Mouse (Mus musculus) neural tube, embryonic 12.5 days (tissue): ENCODE data around the gene 2410004P03Rik. TPM values are rescaled to one million over a fixed set of nuclear protein-coding genes. Genes with fewer than 3 reads are reported as not detected.
"Not testable (repeated sequence)": the region's sequence is repeated elsewhere in the genome, so short reads cannot be mapped to it uniquely, and the experiment has no call there.

Source experiments
- ATAC-seq: fragments of 200-750 bp; cut with Nextera tagmentation; 2 replicates; pipeline ENCODE4 v1.8.0; 2017; ENCODE audit warnings: low read depth, mild to moderate bottlenecking, moderate TSS enrichment, moderate library complexity; ENCODE audit not compliant: low FRiP score
- H3K27ac ChIP-seq: fragments of 300-500 bp; sonication (generic); 2 replicates; pipeline ENCODE4 v1.5.1; 2016
- H3K27me3 ChIP-seq: fragments of 300-500 bp; sonication (generic); replicated peaks from 2 replicates; pipeline ENCODE4 v1.6.1; 2016; ENCODE audit warnings: mild to moderate bottlenecking
- H3K36me3 ChIP-seq: fragments of 300-500 bp; sonication (generic); 2 replicates; pipeline ENCODE4 v1.6.1; 2016; ENCODE audit warnings: mild to moderate bottlenecking
- H3K4me1 ChIP-seq: fragments of 300-500 bp; sonication (generic); 2 replicates; pipeline ENCODE4 v1.6.1; 2016
- H3K4me2 ChIP-seq: fragments of 300-500 bp; sonication (generic); replicated peaks from 2 replicates; pipeline ENCODE4 v1.6.1; 2016; ENCODE audit warnings: mild to moderate bottlenecking
- H3K4me3 ChIP-seq: fragments of 300-500 bp; sonication (generic); 2 replicates; pipeline ENCODE4 v1.5.1; 2016
- H3K9ac ChIP-seq: fragments of 300-500 bp; sonication (generic); 2 replicates; pipeline ENCODE4 v1.6.1; 2016; ENCODE audit warnings: mild to moderate bottlenecking
- H3K9me3 ChIP-seq: fragments of 300-500 bp; sonication (generic); 2 replicates; pipeline ENCODE4 v1.6.1; 2016; ENCODE audit warnings: mild to moderate bottlenecking
- WGBS: fragments of 180-500 bp; shearing (Covaris S2); methylation state at CpG from one replicate; pipeline ENCODE4 v1.1.7; 2016; 5-methylcytosine and 5-hydroxymethylcytosine counted together
- polyA plus RNA-seq: library from polyadenylated mRNA; unstranded; fragments of >200 nt; fragmentation: Nextera tagmentation; extraction: Ambion mirVana; gene quantifications from 2 replicates; pipeline ENCODE4 v1.2.1, GENCODE M21; 2016

The 2410004P03Rik gene
- polyA plus RNA-seq, 1 experiment from 2014 or later: 1.2 TPM

- Histone ChIP-seq H3K4me3 (no peak overlapping the region), H3K9ac (no peak overlapping the region), H3K27ac (no peak overlapping the region), H3K27me3 (no peaks in the 10 kb centered on the region), H3K9me3 (no peaks in the 10 kb centered on the region), H3K4me1 (peaks cover 4% of the 10 kb centered on the region; the same call in 1 of the 2 replicates), H3K36me3 (no peaks in the 10 kb centered on the region), H3K4me2 (no peak overlapping the region)
- ATAC-seq: no peak
- 80% methylated on average over 2 of the region's 2 CpGs for WGBS
These were observed 27.9 kb upstream of the 2410004P03Rik start for GRCm38 (mm10) chr12:17039415-17039814.

DNA sequence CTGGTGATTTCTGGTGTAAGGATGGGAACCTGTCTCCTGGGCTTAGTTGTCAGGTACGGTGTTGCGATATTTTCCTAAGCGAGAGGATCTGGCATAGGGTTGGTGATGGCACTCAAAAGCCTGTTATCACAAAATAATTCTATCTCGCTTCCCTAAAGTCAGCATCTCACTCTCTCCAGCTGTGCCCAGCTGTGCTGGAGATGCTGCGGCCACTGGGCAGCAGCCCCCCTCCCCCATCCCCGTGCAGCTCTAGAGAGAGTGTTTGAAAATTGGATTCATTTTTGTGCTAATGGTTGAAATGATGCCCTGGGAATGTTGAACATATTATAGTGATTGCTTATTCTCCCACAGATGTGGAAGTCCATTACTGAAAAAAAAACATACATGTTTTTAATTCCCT, 26.7 kb upstream of the 2410004P03Rik start:
- Histone ChIP-seq H3K27ac (no peak overlapping the region), H3K27me3 (no peaks in the 10 kb centered on the region), H3K4me2 (no peak overlapping the region), H3K9ac (no peak overlapping the region), H3K4me1 (peaks cover 4% of the 10 kb centered on the region; the same call in 1 of the 2 replicates), H3K4me3 (no peak overlapping the region), H3K9me3 (no peaks in the 10 kb centered on the region), H3K36me3 (no peaks in the 10 kb centered on the region)
- WGBS: 87% methylated on average over 6 of the region's 6 CpGs
- no peak for ATAC-seq

GRCm38 (mm10) chr12:17037053-17037610, 25.6 kb upstream of the 2410004P03Rik start:
- no peak overlapping the region for H3K9ac ChIP-seq
- no peaks in the 10 kb centered on the region for H3K36me3 ChIP-seq
- H3K27me3 ChIP-seq: no peaks in the 10 kb centered on the region
- WGBS: 70% methylated on average over 14 of the region's 14 CpGs
- H3K4me1 ChIP-seq: peaks cover 4% of the 10 kb centered on the region; the same call in 1 of the 2 replicates
- H3K4me3 ChIP-seq: no peak overlapping the region
- no peak for ATAC-seq
- no peaks in the 10 kb centered on the region for H3K9me3 ChIP-seq
- H3K4me2 ChIP-seq: no peak overlapping the region
- H3K27ac ChIP-seq: no peak overlapping the region

DNA sequence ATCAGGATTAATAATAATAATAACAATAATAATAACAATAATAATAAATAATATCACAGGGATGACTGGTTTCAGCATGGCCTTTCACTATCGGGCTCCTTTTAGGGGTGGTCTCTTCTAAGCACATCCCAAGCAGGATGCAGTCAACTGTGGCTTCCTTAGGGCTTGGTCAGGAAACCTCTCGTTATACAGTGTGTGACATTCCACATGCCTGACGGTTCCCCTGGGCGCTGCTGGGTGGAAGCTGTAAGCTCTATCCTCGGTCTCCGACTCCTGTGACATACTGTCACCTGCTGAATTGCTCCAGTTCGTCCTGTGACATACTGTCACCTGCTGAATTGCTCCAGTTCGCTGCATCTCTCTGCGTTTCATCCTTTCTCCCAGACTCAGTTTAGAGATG, 25.0 kb upstream of the 2410004P03Rik start:
- Histone ChIP-seq H3K4me2 (no peak overlapping the region), H3K36me3 (no peaks in the 10 kb centered on the region), H3K9me3 (no peaks in the 10 kb centered on the region), H3K27ac (no peak overlapping the region), H3K9ac (no peak overlapping the region), H3K4me3 (no peak overlapping the region), H3K4me1 (peaks cover 4% of the 10 kb centered on the region; the same call in 1 of the 2 replicates), H3K27me3 (0 out of 2 replicates have a peak, but pooled peaks cover 3% of the 10 kb centered on the region)
- ATAC-seq: no peak
- WGBS: 59% methylated on average over 9 of the region's 9 CpGs

DNA sequence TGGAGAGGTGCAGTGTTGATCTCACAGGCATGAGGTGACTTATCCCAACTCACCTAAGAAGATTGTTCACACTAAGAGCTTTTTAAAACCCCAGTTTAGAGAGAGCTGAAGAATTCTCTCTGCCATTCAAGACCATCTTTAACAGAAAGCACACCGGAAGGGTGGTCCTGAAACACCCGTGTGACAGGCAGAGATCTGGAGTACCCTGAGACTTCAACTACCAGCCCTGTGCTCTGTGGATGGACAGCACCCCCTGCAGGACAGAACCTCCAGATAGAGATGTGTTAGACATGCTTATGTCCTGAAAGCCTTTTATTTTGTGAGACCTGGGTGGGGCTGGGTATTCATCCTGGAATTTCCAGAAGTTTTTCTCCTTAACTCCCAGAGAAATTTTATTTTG, 23.6 kb upstream of the 2410004P03Rik start:
- Histone ChIP-seq H3K27ac (no peak overlapping the region), H3K4me1 (peaks cover 4% of the 10 kb centered on the region; the same call in 1 of the 2 replicates), H3K4me2 (no peak overlapping the region), H3K36me3 (no peaks in the 10 kb centered on the region), H3K27me3 (0 out of 2 replicates have a peak, but pooled peaks cover 3% of the 10 kb centered on the region), H3K9me3 (no peaks in the 10 kb centered on the region), H3K9ac (no peak overlapping the region), H3K4me3 (no peak overlapping the region)
- no peak for ATAC-seq
- WGBS: 69% methylated on average over 2 of the region's 2 CpGs

DNA sequence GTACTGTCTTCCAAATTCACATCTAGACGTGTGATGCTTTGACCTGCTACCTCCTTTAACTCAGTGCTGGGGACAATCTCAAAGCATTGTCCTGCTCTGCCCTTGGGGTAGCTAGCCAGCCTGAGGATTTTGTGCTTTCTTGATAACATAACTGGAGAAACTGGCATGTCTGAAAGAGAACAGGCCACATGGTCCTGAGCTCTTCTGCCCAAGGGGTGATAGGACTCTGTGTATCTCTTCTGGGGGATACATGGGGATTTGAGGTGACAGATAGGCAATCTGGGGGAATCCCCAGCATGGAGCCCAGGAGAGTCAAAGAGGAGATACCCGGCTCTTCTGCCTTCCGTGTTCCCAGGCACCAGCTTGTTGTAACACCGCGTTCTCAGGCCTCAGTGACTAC, 23.1 kb upstream of the 2410004P03Rik start:
- no peaks in the 10 kb centered on the region for H3K36me3 ChIP-seq

DNA sequence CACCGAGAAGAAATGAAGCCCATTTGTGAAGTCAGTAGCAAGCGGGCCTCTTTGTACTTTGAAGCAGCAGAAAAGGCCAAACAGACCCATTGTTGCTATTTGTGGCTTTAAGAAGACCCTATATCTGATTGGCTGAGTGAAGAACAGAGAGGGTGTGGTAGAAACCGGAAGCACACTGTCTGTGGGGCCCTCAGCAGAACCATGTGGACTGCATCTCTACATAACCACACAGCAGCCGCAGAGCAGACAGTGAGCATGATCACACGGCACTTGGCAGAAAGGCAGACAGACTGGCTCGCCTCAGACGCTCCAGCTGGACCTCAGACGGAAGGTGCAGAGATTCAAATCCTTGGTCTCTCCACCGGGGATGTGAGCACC, 21.9 kb upstream of the 2410004P03Rik start:
- Histone ChIP-seq H3K4me3 (no peak overlapping the region), H3K27me3 (0 out of 2 replicates have a peak, but pooled peaks cover 3% of the 10 kb centered on the region), H3K9me3 (0 out of 2 replicates have a peak, but pooled peaks cover 1% of the 10 kb centered on the region), H3K36me3 (no peaks in the 10 kb centered on the region), H3K9ac (no peak overlapping the region), H3K4me1 (peaks cover 4% of the 10 kb centered on the region; the same call in 1 of the 2 replicates), H3K27ac (no peak overlapping the region), H3K4me2 (no peak overlapping the region)
- ATAC-seq: peak; percentile 63; the same call in 1 of the 2 replicates
- WGBS: 79% methylated on average over 9 of the region's 9 CpGs

More for the DNA sequence above, 23.1 kb upstream of the 2410004P03Rik start:
- no peak overlapping the region for H3K27ac ChIP-seq
- 0 out of 2 replicates have a peak, but pooled peaks cover 3% of the 10 kb centered on the region for H3K27me3 ChIP-seq
- peaks cover 4% of the 10 kb centered on the region; the same call in 1 of the 2 replicates for H3K4me1 ChIP-seq
- 69% methylated on average over 5 of the region's 5 CpGs for WGBS
- H3K9ac ChIP-seq: no peak overlapping the region
- ATAC-seq: no peak
- H3K4me3 ChIP-seq: no peak overlapping the region
- H3K9me3 ChIP-seq: no peaks in the 10 kb centered on the region
- no peak overlapping the region for H3K4me2 ChIP-seq

DNA sequence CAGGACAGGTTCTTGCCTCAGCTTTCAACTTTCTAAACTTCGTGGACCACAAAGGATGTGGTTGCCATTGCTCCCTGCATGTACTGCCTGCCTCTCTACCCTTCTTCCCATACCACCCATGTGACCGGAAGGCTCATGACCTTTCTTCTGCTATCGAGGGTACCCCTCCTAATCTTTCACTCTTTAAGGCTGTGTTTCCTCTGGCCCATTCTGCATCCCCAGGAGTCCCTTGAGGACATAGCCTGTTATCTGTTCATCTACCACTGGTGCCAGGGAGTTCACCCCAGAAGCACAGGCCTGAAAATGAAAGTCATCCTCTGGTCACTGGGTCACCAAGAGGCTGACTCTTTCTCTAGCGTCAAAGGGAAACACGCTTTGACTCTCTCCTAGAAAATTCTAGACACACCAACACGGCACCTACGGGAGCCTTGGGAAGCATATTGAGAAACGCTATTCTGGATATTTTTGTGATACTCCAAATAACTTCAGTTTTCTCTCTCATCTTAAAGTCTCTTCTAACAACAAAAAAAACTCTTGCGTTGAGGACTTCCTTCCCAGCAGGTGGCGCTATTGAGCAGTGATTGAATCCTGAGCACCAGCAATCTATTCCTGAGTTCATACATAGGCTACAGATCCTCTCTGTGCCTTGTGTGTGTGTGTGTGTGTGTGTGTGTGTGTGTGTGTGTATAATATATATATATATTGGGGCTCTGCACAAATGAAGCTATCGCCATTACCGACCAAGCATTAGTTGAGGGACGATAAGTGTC, 21.4 kb upstream of the 2410004P03Rik start:
- 0 out of 2 replicates have a peak, but pooled peaks have one; percentile 57 for ATAC-seq
- Histone ChIP-seq H3K4me2 (no peak overlapping the region), H3K9me3 (0 out of 2 replicates have a peak, but pooled peaks cover 5% of the 10 kb centered on the region), H3K4me3 (no peak overlapping the region), H3K9ac (no peak overlapping the region), H3K27me3 (0 out of 2 replicates have a peak, but pooled peaks cover 3% of the 10 kb centered on the region), H3K36me3 (no peaks in the 10 kb centered on the region), H3K27ac (no peak overlapping the region), H3K4me1 (peaks cover 4% of the 10 kb centered on the region; the same call in 1 of the 2 replicates)
- WGBS: 40% methylated on average over 13 of the region's 13 CpGs

GRCm38 (mm10) chr12:17024554-17025110, 13.1 kb upstream of the 2410004P03Rik start:
- Histone ChIP-seq H3K27me3 (no peaks in the 10 kb centered on the region), H3K9ac (no peak overlapping the region), H3K36me3 (no peaks in the 10 kb centered on the region), H3K4me3 (no peak overlapping the region), H3K4me2 (no peak overlapping the region), H3K27ac (no peak overlapping the region), H3K4me1 (no peaks in the 10 kb centered on the region), H3K9me3 (0 out of 2 replicates have a peak, but pooled peaks cover 8% of the 10 kb centered on the region)
- WGBS: 94% methylated on average over 6 of the region's 6 CpGs
- ATAC-seq: no peak

- ATAC-seq: no peak
- 0 out of 2 replicates have a peak, but pooled peaks cover 4% of the 10 kb centered on the region for H3K9me3 ChIP-seq
- H3K36me3 ChIP-seq: no peaks in the 10 kb centered on the region
- H3K9ac ChIP-seq: no peak overlapping the region
- H3K27me3 ChIP-seq: no peaks in the 10 kb centered on the region
- no peak overlapping the region for H3K4me3 ChIP-seq
- WGBS: 92% methylated on average over 4 of the region's 4 CpGs
- no peaks in the 10 kb centered on the region for H3K4me1 ChIP-seq
- no peak overlapping the region for H3K27ac ChIP-seq
- no peak overlapping the region for H3K4me2 ChIP-seq
These were observed 10.6 kb upstream of the 2410004P03Rik start for GRCm38 (mm10) chr12:17022145-17022544.

DNA sequence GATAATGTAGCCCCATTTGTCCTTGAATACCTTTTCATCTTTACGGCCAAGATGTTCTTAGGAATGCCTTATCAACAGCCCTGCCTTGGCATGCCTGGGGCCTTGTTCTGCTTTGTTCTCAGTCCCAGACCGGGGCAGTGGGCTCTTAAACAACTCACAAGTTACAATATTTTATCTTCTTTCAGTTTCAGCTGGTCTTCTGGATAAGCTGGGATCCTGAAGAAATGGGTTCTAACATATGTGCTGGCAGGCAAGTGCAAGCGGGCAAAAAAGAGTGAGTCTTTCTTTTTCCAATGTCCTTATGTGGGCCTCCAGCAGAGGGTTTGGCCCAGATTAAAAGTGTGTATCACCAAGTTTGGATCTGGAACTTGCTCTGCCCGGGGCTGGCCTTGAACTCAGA, 9.6 kb upstream of the 2410004P03Rik start:
- not testable (repeated sequence) for H3K4me3 ChIP-seq, H3K9me3 ChIP-seq, H3K9ac ChIP-seq, H3K4me1 ChIP-seq, H3K27me3 ChIP-seq, H3K4me2 ChIP-seq, H3K36me3 ChIP-seq, ATAC-seq, H3K27ac ChIP-seq
- WGBS: 89% methylated on average over 4 of the region's 4 CpGs

DNA sequence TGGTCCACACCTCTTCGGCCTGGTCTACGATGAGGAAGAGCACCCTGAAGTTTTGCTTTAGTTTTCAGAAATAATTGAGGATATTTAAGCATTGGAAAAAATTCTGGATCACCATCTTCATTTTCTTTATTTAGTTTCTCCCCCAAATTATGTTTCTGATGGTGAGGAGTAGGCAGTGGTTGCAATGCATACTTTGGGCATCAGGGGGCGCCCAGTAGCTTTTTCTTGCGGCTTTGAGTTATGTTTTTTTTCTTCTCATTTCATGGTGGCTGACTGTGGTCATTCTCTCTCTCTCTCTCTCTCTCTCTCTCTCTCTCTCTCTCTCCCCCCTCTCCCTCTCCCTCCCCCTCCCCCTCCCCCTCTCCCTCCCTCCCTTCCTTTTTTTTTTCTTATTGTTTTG, 6.9 kb upstream of the 2410004P03Rik start:
- WGBS: 31% methylated on average over 4 of the region's 4 CpGs
- Histone ChIP-seq H3K4me3 (no peak overlapping the region), H3K4me2 (no peak overlapping the region), H3K27ac (no peak overlapping the region), H3K36me3 (no peaks in the 10 kb centered on the region), H3K9ac (no peak overlapping the region), H3K27me3 (no peaks in the 10 kb centered on the region), H3K4me1 (no peaks in the 10 kb centered on the region), H3K9me3 (0 out of 2 replicates have a peak, but pooled peaks cover 4% of the 10 kb centered on the region)
- ATAC-seq: no peak
